Mouse (Mus musculus): ENCODE results near the gene Prkn. TPM values are rescaled to one million over a fixed set of nuclear protein-coding genes. Genes with fewer than 3 reads are reported as not detected.

Prkn gene
- polyA plus RNA-seq, 1 experiment from 2014 or later = 2.3 TPM

GRCm38 (mm10) chr17:11261679-11262078, 421.5 kb downstream of the Prkn start:
- Histone ChIP-seq H3K4me3 (ENCODE audit: low read depth, low read length) (no peak overlapping the region), H3K9ac (ENCODE audit: low read length) (no peak overlapping the region), H3K4me2 (replicated peaks; ENCODE audit: low read depth) (no peak overlapping the region), H3K27ac (replicated peaks) (no peak overlapping the region), H3K36me3 (ENCODE audit: control insufficient read depth, insufficient read depth, low read length) (no peaks in the 10 kb centered on the region), H3K27me3 (ENCODE audit: control insufficient read depth, insufficient read depth, low read length) (no peaks in the 10 kb centered on the region), H3K9me3 (ENCODE audit: control insufficient read depth, low read length) (no peaks in the 10 kb centered on the region), H3K4me1 (replicated peaks; ENCODE audit: control insufficient read depth, insufficient read depth) (no peaks in the 10 kb centered on the region)
- WGBS = 73% methylated on average over 5 of the region's 5 CpGs
- no peak for ATAC-seq (ENCODE audit: low FRiP score, low TSS enrichment)
- TF ChIP-seq CTCF (IDR thresholded peaks at IDR 0.05; ENCODE audit: low read depth) = no peak
- TF ChIP-seq EP300 (optimal IDR thresholded peaks at IDR 0.05) = no peak
- no peak for DNase-seq (ENCODE audit: low spot score)

GRCm38 (mm10) chr17:11267951-11268350, 427.8 kb downstream of the Prkn start:
- no peak for ATAC-seq (ENCODE audit: low FRiP score, low TSS enrichment)
- Histone ChIP-seq H3K4me2 (replicated peaks; ENCODE audit: low read depth) (no peak overlapping the region), H3K9ac (ENCODE audit: low read length) (no peak overlapping the region), H3K9me3 (ENCODE audit: control insufficient read depth, low read length) (no peaks in the 10 kb centered on the region), H3K4me1 (replicated peaks; ENCODE audit: control insufficient read depth, insufficient read depth) (no peaks in the 10 kb centered on the region), H3K27me3 (ENCODE audit: control insufficient read depth, insufficient read depth, low read length) (no peaks in the 10 kb centered on the region), H3K4me3 (ENCODE audit: low read depth, low read length) (no peak overlapping the region), H3K36me3 (ENCODE audit: control insufficient read depth, insufficient read depth, low read length) (no peaks in the 10 kb centered on the region), H3K27ac (replicated peaks) (no peak overlapping the region)
- no peak for DNase-seq (ENCODE audit: low spot score)
- TF ChIP-seq CTCF (IDR thresholded peaks at IDR 0.05; ENCODE audit: low read depth) = no peak
- TF ChIP-seq EP300 (optimal IDR thresholded peaks at IDR 0.05) = no peak
- 88% methylated on average over 4 of the region's 4 CpGs for WGBS

GRCm38 (mm10) chr17:11270179-11270578, 430.0 kb downstream of the Prkn start:
- Histone ChIP-seq H3K9me3 (ENCODE audit: control insufficient read depth, low read length) (no peaks in the 10 kb centered on the region), H3K9ac (ENCODE audit: low read length) (no peak overlapping the region), H3K36me3 (ENCODE audit: control insufficient read depth, insufficient read depth, low read length) (no peaks in the 10 kb centered on the region), H3K4me3 (ENCODE audit: low read depth, low read length) (no peak overlapping the region), H3K4me2 (replicated peaks; ENCODE audit: low read depth) (no peak overlapping the region), H3K27ac (replicated peaks) (no peak overlapping the region), H3K4me1 (replicated peaks; ENCODE audit: control insufficient read depth, insufficient read depth) (no peaks in the 10 kb centered on the region), H3K27me3 (ENCODE audit: control insufficient read depth, insufficient read depth, low read length) (no peaks in the 10 kb centered on the region)
- 82% methylated on average over 4 of the region's 4 CpGs for WGBS
- ATAC-seq (ENCODE audit: low FRiP score, low TSS enrichment) = no peak
- no peak for DNase-seq (ENCODE audit: low spot score)
- TF ChIP-seq CTCF (IDR thresholded peaks at IDR 0.05; ENCODE audit: low read depth) = no peak
- TF ChIP-seq EP300 (optimal IDR thresholded peaks at IDR 0.05) = no peak

- H3K4me1 ChIP-seq (replicated peaks; ENCODE audit: control insufficient read depth, insufficient read depth) = no peaks in the 10 kb centered on the region
- H3K27me3 ChIP-seq (ENCODE audit: control insufficient read depth, insufficient read depth, low read length) = no peaks in the 10 kb centered on the region
- DNase-seq (ENCODE audit: low spot score) (no peak), ATAC-seq (ENCODE audit: low FRiP score, low TSS enrichment) (no peak)
- no peak overlapping the region for H3K27ac ChIP-seq (replicated peaks)
- H3K9me3 ChIP-seq (ENCODE audit: control insufficient read depth, low read length) = no peaks in the 10 kb centered on the region
- TF ChIP-seq EP300 (optimal IDR thresholded peaks at IDR 0.05) = no peak
- no peak for TF ChIP-seq CTCF (IDR thresholded peaks at IDR 0.05; ENCODE audit: low read depth)
- no peak overlapping the region for H3K4me3 ChIP-seq (ENCODE audit: low read depth, low read length)
- H3K9ac ChIP-seq (ENCODE audit: low read length) = no peak overlapping the region
- no peak overlapping the region for H3K4me2 ChIP-seq (replicated peaks; ENCODE audit: low read depth)
- H3K36me3 ChIP-seq (ENCODE audit: control insufficient read depth, insufficient read depth, low read length) = no peaks in the 10 kb centered on the region
These were observed 431.7 kb downstream of the Prkn start for GRCm38 (mm10) chr17:11271876-11272275.

GRCm38 (mm10) chr17:11284246-11284645, 444.1 kb downstream of the Prkn start:
- DNase-seq (ENCODE audit: low spot score) = no peak
- no peak overlapping the region for H3K9ac ChIP-seq (ENCODE audit: low read length)
- ATAC-seq (ENCODE audit: low FRiP score, low TSS enrichment) = no peak
- H3K27me3 ChIP-seq (ENCODE audit: control insufficient read depth, insufficient read depth, low read length) = no peaks in the 10 kb centered on the region
- H3K9me3 ChIP-seq (ENCODE audit: control insufficient read depth, low read length) = no peaks in the 10 kb centered on the region
- no peak overlapping the region for H3K27ac ChIP-seq (replicated peaks)
- 72% methylated on average over 4 of the region's 4 CpGs for WGBS
- H3K36me3 ChIP-seq (ENCODE audit: control insufficient read depth, insufficient read depth, low read length) = no peaks in the 10 kb centered on the region
- TF ChIP-seq CTCF (IDR thresholded peaks at IDR 0.05; ENCODE audit: low read depth) (no peak), EP300 (optimal IDR thresholded peaks at IDR 0.05) (no peak)
- no peak overlapping the region for H3K4me2 ChIP-seq (replicated peaks; ENCODE audit: low read depth)
- H3K4me1 ChIP-seq (replicated peaks; ENCODE audit: control insufficient read depth, insufficient read depth) = no peaks in the 10 kb centered on the region
- no peak overlapping the region for H3K4me3 ChIP-seq (ENCODE audit: low read depth, low read length)

GRCm38 (mm10) chr17:11290183-11290582, 450.0 kb downstream of the Prkn start:
- no peak overlapping the region for H3K27ac ChIP-seq (replicated peaks)
- H3K27me3 ChIP-seq (ENCODE audit: control insufficient read depth, insufficient read depth, low read length) = no peaks in the 10 kb centered on the region
- H3K4me1 ChIP-seq (replicated peaks; ENCODE audit: control insufficient read depth, insufficient read depth) = no peaks in the 10 kb centered on the region
- no peaks in the 10 kb centered on the region for H3K36me3 ChIP-seq (ENCODE audit: control insufficient read depth, insufficient read depth, low read length)
- no peak overlapping the region for H3K9ac ChIP-seq (ENCODE audit: low read length)
- ATAC-seq (ENCODE audit: low FRiP score, low TSS enrichment) = no peak
- no peak for DNase-seq (ENCODE audit: low spot score)
- WGBS = 46% methylated on average over 3 of the region's 3 CpGs
- H3K9me3 ChIP-seq (ENCODE audit: control insufficient read depth, low read length) = no peaks in the 10 kb centered on the region
- H3K4me3 ChIP-seq (ENCODE audit: low read depth, low read length) = no peak overlapping the region
- TF ChIP-seq CTCF (IDR thresholded peaks at IDR 0.05; ENCODE audit: low read depth) (no peak), EP300 (optimal IDR thresholded peaks at IDR 0.05) (no peak)
- no peak overlapping the region for H3K4me2 ChIP-seq (replicated peaks; ENCODE audit: low read depth)
